Mouse (Mus musculus) adrenal gland, adult (tissue): ENCODE data around the gene Abcc4.

ENCODE experiments used
- DNase-seq, 2 experiments: peaks; one replicate each; pipeline ENCODE4 v3.0.0; 2022 to 2023; ENCODE audit warnings: low spot score in 1 of 2; ENCODE audit not compliant: inconsistent age in 2 of 2

The Abcc4 gene

GRCm38 (mm10) chr14:118705808-118706731 lies at the start of gene Abcc4:
Gene Abcc4, minus strand, starts transcription at chr14:118706219.
- DNase-seq: peak; percentile 92 to 97

DNA sequence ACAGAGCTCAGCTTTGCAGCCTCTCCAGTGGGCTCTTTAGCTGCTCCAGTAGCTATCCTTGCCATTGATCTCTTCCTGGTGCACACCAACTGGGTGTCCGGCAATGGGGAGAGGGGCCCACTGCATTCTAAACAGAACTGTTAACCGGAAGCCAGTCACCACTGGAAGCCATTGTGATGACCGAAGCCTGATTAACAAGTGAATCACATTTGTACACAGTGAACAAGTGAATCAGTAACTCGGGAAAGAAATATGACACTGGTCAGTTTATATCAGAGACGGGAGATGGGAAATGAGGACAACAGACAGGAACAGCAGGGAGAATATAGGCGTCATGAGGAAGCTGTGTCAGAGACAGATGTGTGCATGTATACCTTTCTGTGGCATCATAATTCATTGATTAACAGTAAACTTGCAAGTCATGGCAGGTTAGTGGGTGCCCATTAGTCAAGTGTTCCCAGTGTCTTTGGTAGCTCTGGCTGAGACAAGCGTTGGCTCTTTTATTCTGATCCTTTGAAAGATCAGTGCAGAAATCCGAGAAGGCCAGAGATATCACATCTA lies 45.3 kb upstream of the Abcc4 start:
- DNase-seq: no peak

- DNase-seq: no peak
Observed at GRCm38 (mm10) chr14:118750505-118751192, 44.6 kb upstream of the Abcc4 start.

- no peak for DNase-seq
Observed at GRCm38 (mm10) chr14:118749715-118750114, 43.7 kb upstream of the Abcc4 start.

- no peak for DNase-seq
Observed at GRCm38 (mm10) chr14:118749068-118749467, 43.0 kb upstream of the Abcc4 start.

DNA sequence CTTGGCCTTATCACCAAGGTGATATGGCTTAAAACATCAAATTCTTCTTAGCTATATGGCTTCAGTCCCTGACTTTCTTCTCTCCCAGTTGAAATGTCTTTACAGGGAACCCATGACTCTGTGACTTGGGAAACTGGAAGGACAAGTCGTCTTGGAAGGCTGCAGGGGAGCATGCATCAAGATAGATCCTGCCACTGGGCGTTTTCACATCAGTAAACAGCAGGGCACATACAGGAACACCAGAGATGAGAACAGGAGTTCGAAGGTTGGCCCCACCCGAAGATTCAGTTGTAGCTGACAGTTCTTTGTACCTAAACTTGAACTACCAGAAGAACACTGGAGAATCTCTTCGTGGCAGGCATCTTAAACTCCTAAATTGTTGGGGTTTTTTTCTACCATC lies 36.8 kb upstream of the Abcc4 start:
- no peak for DNase-seq

DNA sequence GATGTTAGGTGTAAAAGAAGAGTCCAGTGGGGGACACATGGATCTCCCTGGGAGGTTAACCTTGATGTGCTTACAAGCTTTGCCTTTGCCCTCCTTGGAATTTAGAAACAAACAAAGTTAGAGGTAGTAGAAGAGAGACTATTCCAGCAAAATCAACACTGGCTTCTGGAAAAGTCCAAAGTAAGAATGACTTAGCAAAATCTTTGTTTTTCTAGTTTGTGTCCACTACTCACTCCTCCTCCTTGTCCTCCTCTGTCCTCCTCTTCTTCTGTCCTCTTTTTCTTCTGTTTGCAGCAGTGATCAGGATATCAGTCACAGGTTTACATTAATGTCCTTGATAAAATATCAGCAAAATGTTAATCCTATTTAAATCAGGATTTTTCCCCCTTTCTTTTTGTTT lies 35.8 kb upstream of the Abcc4 start:
- no peak for DNase-seq

DNA sequence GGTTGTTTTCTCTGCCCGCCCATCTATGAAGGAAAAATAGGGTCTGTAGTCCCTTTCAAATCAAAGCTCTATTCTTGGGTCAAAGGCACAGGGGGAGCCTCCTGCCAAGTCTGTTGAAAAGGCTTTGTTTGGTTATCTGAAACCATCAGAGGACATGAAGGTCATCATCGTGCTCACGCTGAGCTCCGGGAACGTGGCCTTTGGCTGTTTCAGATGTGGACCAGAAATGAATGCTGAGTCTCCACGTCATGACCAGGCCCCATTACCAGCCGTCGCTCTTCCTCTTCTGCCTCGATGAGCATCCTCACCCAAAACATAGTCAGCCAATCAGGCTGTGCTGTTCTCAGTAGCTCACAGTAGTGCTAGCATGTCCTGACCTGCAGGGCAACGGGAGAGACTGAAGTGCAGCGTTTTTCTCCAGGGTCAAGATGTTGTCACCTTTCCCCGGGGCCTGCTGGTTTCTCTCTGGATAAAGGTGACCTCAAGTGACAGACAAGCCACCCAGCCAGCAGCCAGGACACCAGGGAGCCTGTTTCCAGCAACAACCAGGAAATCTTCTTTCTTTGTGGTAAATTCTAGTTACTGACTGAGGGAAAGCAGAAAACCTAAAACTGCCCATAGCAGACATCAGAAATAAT lies 31.4 kb upstream of the Abcc4 start:
- peak; percentile 36 to 57 for DNase-seq

DNA sequence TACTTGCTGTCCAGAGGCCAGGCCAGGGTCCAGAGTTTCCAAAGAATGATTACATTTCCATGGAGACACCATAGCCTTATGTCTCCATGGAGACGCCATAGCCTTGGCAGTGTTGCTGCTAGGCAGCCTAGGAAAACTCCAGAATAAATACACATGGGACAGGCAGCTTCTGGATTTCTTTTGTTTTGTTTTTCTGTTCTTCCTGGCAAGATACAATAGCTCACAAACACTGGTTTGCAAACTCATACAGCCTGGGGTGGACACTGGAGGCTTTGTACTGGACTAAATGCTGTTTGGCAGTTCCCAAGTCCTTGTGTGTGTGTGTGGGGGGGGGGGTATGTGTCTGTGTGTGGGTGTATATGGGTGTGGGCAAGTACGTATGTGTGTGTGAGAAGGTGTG lies 29.1 kb upstream of the Abcc4 start:
- no peak for DNase-seq

DNA sequence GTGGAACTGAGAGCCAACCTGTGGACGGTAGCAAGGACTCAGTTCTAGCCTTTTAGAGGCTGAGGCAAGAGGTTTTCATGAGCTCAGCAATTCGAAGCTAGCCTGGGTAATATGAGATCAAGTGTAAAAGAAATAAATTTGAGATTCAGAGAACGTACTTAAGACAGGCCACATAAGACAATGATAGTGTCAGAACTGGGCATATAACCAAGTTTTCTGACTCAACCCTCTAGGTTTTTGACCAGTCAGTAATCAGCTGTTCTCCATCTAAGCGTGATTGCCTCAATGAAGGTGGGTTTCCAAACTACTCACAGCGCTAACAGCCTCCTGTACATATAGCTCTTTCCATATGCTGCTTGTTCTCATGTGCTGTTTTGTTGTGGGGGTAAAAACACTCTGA lies 27.1 kb upstream of the Abcc4 start:
- no peak for DNase-seq

- no peak for DNase-seq
Observed at GRCm38 (mm10) chr14:118730631-118731030, 24.6 kb upstream of the Abcc4 start.

DNA sequence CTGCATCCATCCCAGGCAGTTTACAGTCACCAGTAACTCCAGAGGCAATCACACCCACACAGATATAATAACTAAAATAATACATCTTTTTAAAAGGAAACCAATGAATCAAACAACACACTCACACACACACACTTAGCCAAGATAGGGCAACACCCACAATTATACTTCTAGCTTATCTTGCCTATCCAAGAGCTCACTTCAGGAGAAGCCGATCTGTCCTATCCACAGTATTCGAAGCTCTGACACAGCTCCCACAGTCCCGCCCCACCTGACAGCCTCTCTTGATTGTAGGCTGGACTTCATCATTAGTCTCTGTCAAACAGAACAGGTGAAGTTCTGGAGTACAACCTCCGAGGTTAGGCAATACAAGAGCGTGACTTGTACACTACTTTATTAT lies 19.4 kb upstream of the Abcc4 start:
- no peak for DNase-seq

GRCm38 (mm10) chr14:118723920-118724693 lies 18.1 kb upstream of the Abcc4 start:
- DNase-seq: peak; percentile 67 to 76

DNA sequence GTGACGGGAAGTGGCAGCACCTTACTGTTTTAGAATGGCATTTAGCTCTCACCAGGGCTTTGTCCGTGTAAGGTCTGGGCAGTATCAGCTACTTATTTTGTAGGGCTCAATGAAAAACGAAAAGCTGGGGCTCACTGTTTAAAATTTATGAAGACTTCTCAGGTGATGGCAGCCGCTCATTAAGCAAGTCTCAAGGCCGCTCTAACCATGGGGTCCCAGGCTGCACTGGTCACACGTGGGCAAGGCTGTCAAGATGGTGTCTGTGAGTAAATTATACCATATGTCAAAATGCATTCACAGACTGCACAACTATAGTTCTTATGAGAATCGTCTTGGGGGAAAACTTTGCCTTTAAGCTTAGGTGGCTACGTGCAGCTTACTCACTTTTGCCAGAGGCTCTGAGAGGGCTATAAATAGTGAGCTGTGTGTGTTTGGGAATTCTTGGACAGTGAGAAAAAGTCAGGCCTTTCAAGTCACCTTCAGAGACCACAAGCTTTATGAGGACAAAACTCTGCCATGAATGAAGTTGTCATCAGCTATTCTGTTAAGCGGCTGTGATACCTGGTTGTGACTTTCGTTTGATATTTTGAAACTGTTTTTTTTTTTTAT lies 13.7 kb upstream of the Abcc4 start:
- DNase-seq: no peak

- peak in 1 of 2 experiments; percentile 18 for DNase-seq
Observed at GRCm38 (mm10) chr14:118718576-118718975, 12.6 kb upstream of the Abcc4 start.

DNA sequence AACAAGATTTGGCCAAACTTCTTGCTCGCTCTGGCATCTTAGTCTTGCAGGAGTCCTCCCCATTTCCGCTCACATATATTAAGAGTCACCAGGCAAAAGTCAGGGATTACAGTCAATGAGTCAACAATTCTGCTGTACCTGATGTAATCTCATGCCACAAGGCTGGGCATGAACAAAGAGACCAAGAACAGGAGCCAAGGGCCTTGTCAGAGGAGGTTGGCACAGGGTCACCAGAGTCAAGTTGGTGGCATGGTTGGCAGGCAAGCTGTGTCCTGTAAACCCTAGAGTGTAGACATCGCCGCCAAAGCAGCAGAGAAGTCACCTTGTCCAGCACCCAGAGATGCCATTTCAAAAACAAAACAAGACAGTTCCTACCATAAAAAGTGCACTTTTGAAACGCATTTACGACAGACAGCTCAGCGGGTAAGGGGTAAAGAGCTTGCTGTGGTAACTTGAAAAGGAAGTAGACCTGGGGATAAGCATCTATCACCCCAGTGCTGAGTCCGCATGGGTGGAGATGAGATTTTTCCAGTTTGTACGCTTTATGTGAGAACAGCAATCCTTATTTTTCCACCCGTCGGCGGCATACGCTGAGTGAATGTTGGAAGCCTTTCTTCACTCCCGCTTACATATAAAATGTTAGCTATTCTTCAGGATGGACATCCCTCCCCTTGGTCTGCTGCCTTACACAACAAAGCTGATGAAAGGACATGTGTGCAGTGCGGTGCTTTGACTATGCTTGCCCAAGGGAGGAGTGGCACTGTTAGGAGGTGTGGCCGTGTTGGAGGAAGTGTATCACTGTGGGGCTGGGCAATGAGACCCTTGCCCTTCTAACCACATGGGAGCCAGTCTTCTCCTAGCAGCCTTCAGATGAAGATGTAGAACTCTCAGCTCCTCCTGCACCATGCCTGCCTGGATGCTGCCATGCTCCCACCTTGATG lies 10.6 kb upstream of the Abcc4 start:
- peak; percentile 29 to 83 for DNase-seq

GRCm38 (mm10) chr14:118714720-118715119 lies 8.7 kb upstream of the Abcc4 start:
- DNase-seq: no peak

- DNase-seq: no peak
Observed at GRCm38 (mm10) chr14:118714320-118714719, 8.3 kb upstream of the Abcc4 start.

- DNase-seq: no peak
Observed at GRCm38 (mm10) chr14:118713869-118714268, 7.8 kb upstream of the Abcc4 start.
